Mouse (Mus musculus) MEL (cell line): ENCODE measurements around the gene Tmem115. TPM values are rescaled to one million over a fixed set of nuclear protein-coding genes. Genes with fewer than 3 reads are reported as not detected.

Source experiments
- DNase-seq: peaks from one replicate; pipeline ENCODE4 v3.0.0; 2011; ENCODE audit warnings: low read depth, low spot score
- H3K27ac ChIP-seq: 2 replicates; pipeline ENCODE4 v1.5.1; 2012; ENCODE audit warnings: low read depth, mild to moderate bottlenecking, control low read depth, low read length, moderate library complexity; ENCODE audit not compliant: control insufficient read depth
- H3K27me3 ChIP-seq, 2 experiments: fragments of 150-350 bp in 1 of 2; sonication (generic) in 1 of 2; 2 replicates each; pipeline ENCODE4 v1.6.1; 2012; ENCODE audit warnings: low read length in 2 of 2, mild to moderate bottlenecking in 2 of 2, improper control_type of control experiment in 1 of 2, moderate library complexity in 1 of 2; ENCODE audit not compliant: insufficient read depth in 2 of 2, control insufficient read depth in 1 of 2
- H3K36me3 ChIP-seq, 2 experiments: 2 replicates each; pipeline ENCODE4 v1.6.1; 2012 to 2014; ENCODE audit warnings: low read length in 2 of 2, improper control_type of control experiment in 1 of 2, inconsistent platforms in 1 of 2, mild to moderate bottlenecking in 1 of 2; ENCODE audit not compliant: insufficient read depth in 2 of 2, control insufficient read depth in 1 of 2
- H3K4me1 ChIP-seq, 2 experiments: fragments of 150-350 bp in 1 of 2; sonication (generic) in 1 of 2; 2 replicates each; pipeline ENCODE4 v1.6.1; 2012; ENCODE audit warnings: low read length in 2 of 2, improper control_type of control experiment in 1 of 2, mild to moderate bottlenecking in 1 of 2; ENCODE audit not compliant: insufficient read depth in 2 of 2, control insufficient read depth in 1 of 2
- H3K4me3 ChIP-seq, 2 experiments: fragments of 150-350 bp in 1 of 2; sonication (generic) in 1 of 2; 2 replicates each; pipeline ENCODE4 v1.5.1; 2012; ENCODE audit warnings: low read depth in 2 of 2, low read length in 2 of 2, mild to moderate bottlenecking in 2 of 2, moderate library complexity in 2 of 2, control low read depth in 1 of 2, improper control_type of control experiment in 1 of 2; ENCODE audit not compliant: control insufficient read depth in 1 of 2, insufficient read depth in 1 of 2
- H3K79me2 ChIP-seq: 2 replicates; pipeline ENCODE4 v1.6.1; 2012; ENCODE audit warnings: mild to moderate bottlenecking, low read length, moderate library complexity; ENCODE audit not compliant: control insufficient read depth, poor library complexity, insufficient read depth
- H3K9ac ChIP-seq: 2 replicates; pipeline ENCODE4 v1.6.1; 2012; ENCODE audit warnings: low read depth, mild to moderate bottlenecking, control low read depth, low read length, moderate library complexity; ENCODE audit not compliant: control insufficient read depth, poor library complexity, severe bottlenecking
- H3K9me3 ChIP-seq: fragments of 150-350 bp; sonication (generic); replicated peaks from 2 replicates; pipeline ENCODE4 v1.6.1; 2012; ENCODE audit warnings: mild to moderate bottlenecking, low read length, improper control_type of control experiment, moderate library complexity; ENCODE audit not compliant: insufficient read depth
- CHD1 ChIP-seq: IDR thresholded peaks from 2 replicates; pipeline ENCODE4 v1.6.1; 2012; ENCODE audit warnings: low read depth, mild to moderate bottlenecking, inconsistent platforms, low read length, improper control_type of control experiment
- CTCF ChIP-seq, 3 experiments: IDR thresholded peaks in 2 of 3; conservative IDR thresholded peaks in 1 of 3; 2 replicates each; pipeline ENCODE4 v1.5.1; 2011 to 2012; ENCODE audit warnings: low read length in 3 of 3, low read depth in 2 of 3, mild to moderate bottlenecking in 2 of 3, improper control_type of control experiment in 1 of 3, inconsistent platforms in 1 of 3, mixed read lengths in 1 of 3, moderate library complexity in 1 of 3; ENCODE audit not compliant: control insufficient read depth in 1 of 3, insufficient read depth in 1 of 3, poor library complexity in 1 of 3, severe bottlenecking in 1 of 3
- E2F4 ChIP-seq: IDR thresholded peaks from 2 replicates; pipeline ENCODE4 v1.6.1; 2011; ENCODE audit warnings: low read depth, low read length, improper control_type of control experiment, borderline replicate concordance
- EP300 ChIP-seq, 2 experiments: IDR thresholded peaks; 2 replicates each; pipeline ENCODE4 v1.6.1; 2011; ENCODE audit warnings: improper control_type of control experiment in 2 of 2, low read length in 2 of 2, low read depth in 1 of 2, mild to moderate bottlenecking in 1 of 2
- ETS1 ChIP-seq: IDR thresholded peaks from 2 replicates; pipeline ENCODE4 v1.6.1; 2012; ENCODE audit warnings: low read depth, mild to moderate bottlenecking, inconsistent platforms, low read length, improper control_type of control experiment, moderate library complexity
- GABPA ChIP-seq: IDR thresholded peaks from 2 replicates; pipeline ENCODE4 v1.6.1; 2012; ENCODE audit warnings: low read depth, mild to moderate bottlenecking, inconsistent platforms, low read length, improper control_type of control experiment, moderate library complexity
- JUND ChIP-seq: IDR thresholded peaks from 2 replicates; pipeline ENCODE4 v1.6.1; 2011; ENCODE audit warnings: low read depth, mild to moderate bottlenecking, improper control_type of control experiment, low read length
- KAT2A ChIP-seq: conservative IDR thresholded peaks from 2 replicates; pipeline ENCODE4 v1.6.1; 2012; ENCODE audit warnings: low read depth, low read length, improper control_type of control experiment, inconsistent platforms
- MAFK ChIP-seq: IDR thresholded peaks from 2 replicates; pipeline ENCODE4 v1.6.1; 2011; ENCODE audit warnings: low read depth, mild to moderate bottlenecking, low read length, improper control_type of control experiment, borderline replicate concordance
- MAX ChIP-seq: IDR thresholded peaks from 2 replicates; pipeline ENCODE4 v1.6.1; 2011; ENCODE audit warnings: low read length, improper control_type of control experiment
- MYB ChIP-seq: IDR thresholded peaks from 2 replicates; pipeline ENCODE4 v1.6.1; 2011; ENCODE audit warnings: mild to moderate bottlenecking, low read depth, low read length, improper control_type of control experiment
- MYC ChIP-seq: IDR thresholded peaks from 2 replicates; pipeline ENCODE4 v1.6.1; 2011; ENCODE audit warnings: low read depth, mild to moderate bottlenecking, low read length, improper control_type of control experiment, moderate library complexity
- POLR2AphosphoS2 ChIP-seq: IDR thresholded peaks from 2 replicates; pipeline ENCODE4 v1.6.1; 2011; ENCODE audit warnings: low read length, improper control_type of control experiment
- POLR2AphosphoS5 ChIP-seq: IDR thresholded peaks from 2 replicates; pipeline ENCODE4 v1.6.1; 2012; ENCODE audit warnings: low read depth, borderline replicate concordance, mild to moderate bottlenecking, inconsistent platforms, low read length, moderate library complexity, mixed read lengths
- RCOR1 ChIP-seq: IDR thresholded peaks from 2 replicates; pipeline ENCODE4 v1.6.1; 2012; ENCODE audit warnings: low read depth, mild to moderate bottlenecking, inconsistent platforms, low read length, improper control_type of control experiment
- TBP ChIP-seq: IDR thresholded peaks from 2 replicates; pipeline ENCODE4 v1.8.0; 2011; ENCODE audit warnings: low read depth, low read length, improper control_type of control experiment
- TCF12 ChIP-seq: IDR thresholded peaks from 2 replicates; pipeline ENCODE4 v1.6.1; 2014; ENCODE audit warnings: low read depth, mild to moderate bottlenecking, inconsistent platforms, low read length, improper control_type of control experiment, moderate library complexity
- UBTF ChIP-seq: IDR thresholded peaks from 2 replicates; pipeline ENCODE4 v1.6.1; 2012; ENCODE audit warnings: low read depth, mild to moderate bottlenecking, inconsistent platforms, low read length, improper control_type of control experiment, moderate library complexity, borderline replicate concordance; ENCODE audit not compliant: insufficient read depth
- USF2 ChIP-seq, 2 experiments: IDR thresholded peaks; 2 replicates each; pipeline ENCODE4 v1.6.1; 2011 to 2012; ENCODE audit warnings: improper control_type of control experiment in 2 of 2, low read length in 2 of 2, borderline replicate concordance in 1 of 2, inconsistent platforms in 1 of 2, low read depth in 1 of 2, mild to moderate bottlenecking in 1 of 2; ENCODE audit not compliant: insufficient read depth in 1 of 2
- ZC3H11A ChIP-seq: IDR thresholded peaks from 2 replicates; pipeline ENCODE4 v1.6.1; 2012; ENCODE audit warnings: low read depth, mild to moderate bottlenecking, inconsistent platforms, low read length, improper control_type of control experiment
- ZMIZ1 ChIP-seq: IDR thresholded peaks from 2 replicates; pipeline ENCODE4 v1.6.1; 2012; ENCODE audit warnings: low read depth, mild to moderate bottlenecking, inconsistent platforms, low read length, improper control_type of control experiment, moderate library complexity
- polyA plus RNA-seq, 2 experiments: library from polyadenylated mRNA; stranded (reverse) in 1 of 2; unstranded in 1 of 2; fragments of >175 nt in 1 of 2; fragments of >200 nt in 1 of 2; gene quantifications; 2 replicates each; pipeline versions ENCODE4 v1.2.1 to v1.2.4; 2012; ENCODE audit warnings: low replicate concordance in 2 of 2, low read depth in 1 of 2; ENCODE audit not compliant: insufficient read length in 2 of 2, insufficient read depth in 1 of 2, missing spikeins in 1 of 2
- total RNA-seq: library from RNA; depleted of rRNA; stranded (reverse); fragments of 300-350 nt; gene quantifications from 2 replicates; pipeline ENCODE4 v1.2.3, GENCODE M21; 2012

The Tmem115 gene
- total and polyA plus RNA-seq, 3 experiments, result 34.6 to 39.3 TPM; not detected in 1

GRCm38 (mm10) chr9:107543299-107543698 lies 9.6 kb downstream of the Tmem115 start:
- Histone ChIP-seq H3K27me3 (no peaks in the 10 kb centered on the region), H3K9ac (no peak overlapping the region), H3K36me3 (peaks cover 0 to 2% of the 10 kb centered on the region in 2 experiments; a peak in 1 of 4 replicates), H3K9me3 (no peaks in the 10 kb centered on the region), H3K79me2 (peaks cover 4% of the 10 kb centered on the region; the same call in 1 of the 2 replicates), H3K4me1 (peaks cover 0 to 8% of the 10 kb centered on the region in 2 experiments; a peak in 1 of 4 replicates), H3K27ac (no peak overlapping the region), H3K4me3 (no peak overlapping the region)
- no peak for DNase-seq
- TF ChIP-seq EP300 (IDR thresholded peaks at IDR 0.05; ENCODE audit: low read depth in 1 of 2, low read length in 2 of 2), result no peak
- no peak for TF ChIP-seq UBTF
- no peak for TF ChIP-seq MYC
- TF ChIP-seq MYB, result no peak
- TF ChIP-seq KAT2A, result no peak
- no peak for TF ChIP-seq E2F4
- TF ChIP-seq MAFK, result no peak
- TF ChIP-seq JUND, result no peak
- no peak for TF ChIP-seq MAX
- TF ChIP-seq CHD1, result no peak
- no peak for TF ChIP-seq RCOR1
- no peak for TF ChIP-seq GABPA
- TF ChIP-seq ETS1, result no peak
- no peak for TF ChIP-seq CTCF (IDR thresholded peaks at IDR 0.05 in 2 of 3, conservative IDR thresholded peaks at IDR 0.05 in 1 of 3; ENCODE audit: control insufficient read depth in 1 of 3, insufficient read depth in 1 of 3, low read depth in 2 of 3, low read length in 3 of 3, poor library complexity in 1 of 3, severe bottlenecking in 1 of 3)
- TF ChIP-seq POLR2AphosphoS2, result no peak
- TF ChIP-seq TBP, result no peak
- no peak for TF ChIP-seq POLR2AphosphoS5
- TF ChIP-seq ZC3H11A, result no peak
- no peak for TF ChIP-seq ZMIZ1

GRCm38 (mm10) chr9:107544196-107544700 lies 10.5 kb downstream of the Tmem115 start:
- H3K27ac ChIP-seq, result no peak overlapping the region
- H3K4me1 ChIP-seq, result peaks cover 0 to 8% of the 10 kb centered on the region in 2 experiments; a peak in 1 of 4 replicates
- H3K36me3 ChIP-seq, result peaks cover 0 to 2% of the 10 kb centered on the region in 2 experiments; a peak in 1 of 4 replicates

More at GRCm38 (mm10) chr9:107544196-107544700, 10.5 kb downstream of the Tmem115 start:
- no peak for TF ChIP-seq TCF12
- no peak for TF ChIP-seq EP300 (IDR thresholded peaks at IDR 0.05; ENCODE audit: low read depth in 1 of 2, low read length in 2 of 2)
- TF ChIP-seq POLR2AphosphoS5, result no peak
- no peak for TF ChIP-seq JUND
- TF ChIP-seq MYC, result no peak
- no peak for TF ChIP-seq USF2 (IDR thresholded peaks at IDR 0.05; ENCODE audit: borderline replicate concordance in 1 of 2, insufficient read depth in 1 of 2, low read depth in 1 of 2, low read length in 2 of 2)
- H3K4me3 ChIP-seq, result no peak overlapping the region
- no peak for DNase-seq
- no peak overlapping the region for H3K9ac ChIP-seq
- no peaks in the 10 kb centered on the region for H3K9me3 ChIP-seq
- peaks cover 4% of the 10 kb centered on the region; the same call in 1 of the 2 replicates for H3K79me2 ChIP-seq
- H3K27me3 ChIP-seq, result no peaks in the 10 kb centered on the region
